Mouse (Mus musculus): ENCODE measurements around the gene Drc1. TPM values are rescaled to one million over a fixed set of nuclear protein-coding genes. Genes with fewer than 3 reads are reported as not detected.

Gene Drc1
- total RNA-seq, 4 experiments from 2014 or later, result 11.7 to 13.3 (median 12.7) TPM

GRCm38 (mm10) chr5:30411524-30411923 lies 130.3 kb downstream of the Drc1 start:
- no peak for DNase-seq (ENCODE audit: low spot score in 2 of 2)

DNA sequence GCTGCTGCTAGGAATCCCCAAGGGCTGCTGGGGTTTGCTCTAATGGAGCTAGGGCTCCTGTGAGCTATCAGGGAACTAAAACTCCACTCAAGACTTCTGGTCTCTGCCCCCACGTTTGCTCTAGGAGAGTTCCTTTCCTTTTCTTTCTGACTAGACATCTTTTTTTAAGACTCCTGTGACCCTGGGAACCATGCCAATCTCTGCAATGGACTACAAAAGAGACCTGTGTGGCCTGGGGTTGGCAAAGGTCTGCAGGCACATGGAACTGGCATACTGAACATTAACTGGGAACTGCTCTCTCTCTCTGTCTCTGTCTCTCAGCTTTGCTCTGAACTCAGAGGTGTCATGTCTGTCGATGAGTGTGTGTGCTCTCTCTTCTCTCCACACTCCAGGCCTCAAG lies 134.2 kb downstream of the Drc1 start:
- no peak for DNase-seq (ENCODE audit: low spot score in 2 of 2)

DNA sequence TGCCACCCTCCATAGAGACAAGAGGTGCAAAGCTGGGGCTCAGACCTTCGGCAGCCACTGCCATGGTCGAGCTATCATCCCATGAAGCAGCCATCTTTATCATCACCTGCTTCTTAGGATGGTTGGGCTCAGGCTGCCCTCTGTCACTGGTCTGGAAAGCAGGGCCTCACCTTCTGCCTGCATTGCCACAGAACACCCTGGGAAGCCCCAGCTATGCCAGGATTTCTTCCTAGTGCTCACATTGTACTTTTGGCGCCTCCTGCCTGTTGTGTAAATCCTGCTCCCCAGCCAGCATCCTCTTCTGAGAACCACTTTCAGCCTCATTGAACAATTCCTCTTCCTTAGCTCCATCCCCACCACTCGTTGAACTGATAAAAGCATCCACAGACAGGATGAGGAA lies 134.7 kb downstream of the Drc1 start:
- DNase-seq (ENCODE audit: low spot score in 2 of 2), result no peak

Other genes starting within 250 kb of the Drc1 start
- 1 to 10 TPM; 2.1 to 4.6 (median 2.9) TPM for gene Tyms, start 207.8 kb upstream of the Drc1 start, total RNA-seq (2022)
- 10 to 100 TPM; 12.2 to 14.9 (median 12.7) TPM for gene Garem2, start 176.2 kb upstream of the Drc1 start, total RNA-seq (2022)
- gene 3110082J24Rik, start 175.3 kb upstream of the Drc1 start, total RNA-seq (2022), result 1 to 10 TPM; 1.1 to 2.1 (median 1.4) TPM
- 10 to 100 TPM; 65.3 to 74.6 (median 68.4) TPM for gene Hadha, start 126.2 kb upstream of the Drc1 start, total RNA-seq (2022)
- gene Hadhb, start 126.1 kb upstream of the Drc1 start, total RNA-seq (2022), result 100 to 1,000 TPM in 1 of 4 experiments, 10 to 100 TPM in 3; 88.5 to 103 (median 92.6) TPM
- not detected for gene Adgrf3, start 75.7 kb upstream of the Drc1 start, total RNA-seq (2022)
- 10 to 100 TPM; 37.8 to 62.2 (median 48.9) TPM for gene Selenoi, start 48.8 kb upstream of the Drc1 start, total RNA-seq (2022)
- 10 to 100 TPM; 16.0 to 20.1 (median 18.2) TPM for gene Otof, start 180.5 kb downstream of the Drc1 start, total RNA-seq (2022)
- under 1 TPM in 3 of 4 experiments, not detected in 1; 0.57 to 0.91 (median 0.63) TPM for gene 1700001C02Rik, start 184.7 kb downstream of the Drc1 start, total RNA-seq (2022)

Measured in left cerebral cortex, adult 8-10 months (tissue).